Mouse (Mus musculus) hindbrain, postnatal 0 days (tissue): Measurements from ENCODE around the gene Sephs1. TPM values are rescaled to one million over a fixed set of nuclear protein-coding genes. Genes with fewer than 3 reads are reported as not detected.
A peak's percentile ranks its signal among the peaks of the same experiment; 100 is the strongest.

Source experiments
- ATAC-seq: fragments of 200-750 bp; cut with Nextera tagmentation; 2 replicates; pipeline ENCODE4 v1.8.0; 2017; ENCODE audit warnings: mild to moderate bottlenecking, moderate TSS enrichment, moderate library complexity
- DNase-seq: peaks from one replicate; pipeline ENCODE4 v3.0.0-alpha.2; 2015; ENCODE audit warnings: low spot score
- H3K27ac ChIP-seq: fragments of 300-500 bp; sonication (generic); 2 replicates; pipeline ENCODE4 v1.5.1; 2014; ENCODE audit warnings: mild to moderate bottlenecking
- H3K27me3 ChIP-seq: fragments of 300-500 bp; sonication (generic); 2 replicates; pipeline ENCODE4 v1.6.1; 2014; ENCODE audit warnings: low read length, mixed read lengths; ENCODE audit not compliant: insufficient read depth
- H3K36me3 ChIP-seq: fragments of 300-500 bp; sonication (generic); 2 replicates; pipeline ENCODE4 v1.6.1; 2014; ENCODE audit warnings: low read length, mixed read lengths; ENCODE audit not compliant: insufficient read depth
- H3K4me1 ChIP-seq: fragments of 300-500 bp; sonication (generic); 2 replicates; pipeline ENCODE4 v1.6.1; 2014; ENCODE audit warnings: antibody characterized with exemption, low read length, mixed read lengths; ENCODE audit not compliant: insufficient read depth
- H3K4me2 ChIP-seq: fragments of 300-500 bp; sonication (generic); 2 replicates; pipeline ENCODE4 v1.6.1; 2014; ENCODE audit warnings: low read depth, mild to moderate bottlenecking, low read length, moderate library complexity, mixed read lengths
- H3K4me3 ChIP-seq: fragments of 300-500 bp; sonication (generic); 2 replicates; pipeline ENCODE4 v1.5.1; 2014; ENCODE audit warnings: low read length
- H3K9ac ChIP-seq: fragments of 300-500 bp; sonication (generic); replicated peaks from 2 replicates; pipeline ENCODE4 v1.6.1; 2014; ENCODE audit warnings: mild to moderate bottlenecking, low read length, moderate library complexity, mixed read lengths
- H3K9me3 ChIP-seq: fragments of 300-500 bp; sonication (generic); 2 replicates; pipeline ENCODE4 v1.6.1; 2016; ENCODE audit warnings: low read length, mixed read lengths
- CTCF ChIP-seq: IDR thresholded peaks from 2 replicates; pipeline ENCODE4 v1.5.1; 2016; ENCODE audit warnings: antibody characterized with exemption, control low read depth, low read depth
- WGBS: fragments of 180-500 bp; shearing (Covaris S2); extraction: QIAGEN DNeasy Blood & Tissue Kit; methylation state at CpG from one replicate; pipeline ENCODE4 v1.1.7; 2014; 5-methylcytosine and 5-hydroxymethylcytosine counted together
- polyA plus RNA-seq: library from polyadenylated mRNA; unstranded; fragments of >200 nt; fragmentation: Nextera tagmentation; extraction: Ambion mirVana; gene quantifications from 2 replicates; pipeline ENCODE4 v1.2.1, GENCODE M21; 2015
- total RNA-seq: library from RNA; depleted of rRNA; stranded (reverse); fragments of >200 nt; gene quantifications from 2 replicates; pipeline ENCODE4 v1.2.3, GENCODE M21; 2014

Sephs1 gene
- total and polyA plus RNA-seq, 2 experiments from 2014 or later: 43.8 to 75.6 TPM

DNA sequence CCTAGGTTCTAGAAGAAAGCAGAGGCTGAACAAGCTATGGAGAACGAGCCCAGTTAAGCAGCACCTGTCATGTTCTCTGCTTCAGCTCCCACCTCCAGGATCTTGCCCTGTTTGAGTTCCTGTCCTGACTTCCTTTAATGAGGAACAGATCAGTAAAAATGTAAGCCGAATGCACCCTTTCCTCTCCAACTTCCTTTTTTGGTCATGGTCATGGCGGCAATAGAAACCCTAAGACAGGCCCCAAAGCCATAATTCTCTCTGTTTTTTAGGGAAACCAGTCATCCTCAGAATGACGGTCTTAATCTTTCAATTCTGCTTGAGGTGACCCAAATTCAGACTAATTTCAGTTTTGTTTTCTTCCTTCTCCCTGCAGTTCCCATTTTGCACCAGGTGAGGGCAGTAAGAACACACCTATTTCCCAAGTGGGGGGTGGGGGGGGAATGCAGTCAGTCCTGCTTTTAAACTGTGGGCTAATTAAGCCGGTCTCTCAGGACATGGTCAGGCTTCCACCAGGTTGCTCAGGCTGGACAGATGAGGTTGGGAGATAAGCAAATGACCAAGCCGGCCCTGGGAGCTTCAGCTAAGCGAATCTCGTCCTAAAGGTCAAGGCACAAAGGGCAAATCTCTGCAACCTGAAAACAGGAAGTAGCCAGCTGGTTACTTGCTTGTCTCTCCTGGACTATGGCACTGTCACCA lies 36.1 kb downstream of the Sephs1 start:
- DNase-seq: peak; percentile 73
- no peak overlapping the region for H3K4me3 ChIP-seq
- H3K27me3 ChIP-seq: no peaks in the 10 kb centered on the region
- peaks cover 8% of the 10 kb centered on the region; the same call in 1 of the 2 replicates for H3K4me1 ChIP-seq
- H3K27ac ChIP-seq: 0 out of 2 replicates have a peak overlapping the region, but pooled peaks have one; percentile 8
- H3K36me3 ChIP-seq: no peaks in the 10 kb centered on the region
- no peak for ATAC-seq
- peak overlapping the region; percentile 38; the same call in 1 of the 2 replicates for H3K4me2 ChIP-seq
- H3K9ac ChIP-seq: no peak overlapping the region
- no peaks in the 10 kb centered on the region for H3K9me3 ChIP-seq
- WGBS: 24% methylated on average over 8 of the region's 8 CpGs
- TF ChIP-seq CTCF: peak; percentile 93

GRCm38 (mm10) chr2:4918860-4919739 lies 37.7 kb downstream of the Sephs1 start, which contains the start of gene Phyh:
Phyh (plus strand) TSS chr2:4919019.
- peaks cover 8% of the 10 kb centered on the region; the same call in 1 of the 2 replicates for H3K4me1 ChIP-seq
- H3K36me3 ChIP-seq: no peaks in the 10 kb centered on the region
- H3K4me3 ChIP-seq: peak within 1 kb of the TSS; percentile 57
- peak within 1 kb of the TSS; percentile 83 for H3K9ac ChIP-seq
- no peaks in the 10 kb centered on the region for H3K9me3 ChIP-seq
- DNase-seq: peak; percentile 83
- no peaks in the 10 kb centered on the region for H3K27me3 ChIP-seq
- 9% methylated on average over 35 of the region's 35 CpGs for whole genome bisulfite sequencing
- peak; percentile 59 for TF ChIP-seq CTCF
- peak within 1 kb of the TSS; percentile 87 for H3K27ac ChIP-seq
- ATAC-seq: peak; percentile 94
- H3K4me2 ChIP-seq: peak within 1 kb of the TSS; percentile 93

DNA sequence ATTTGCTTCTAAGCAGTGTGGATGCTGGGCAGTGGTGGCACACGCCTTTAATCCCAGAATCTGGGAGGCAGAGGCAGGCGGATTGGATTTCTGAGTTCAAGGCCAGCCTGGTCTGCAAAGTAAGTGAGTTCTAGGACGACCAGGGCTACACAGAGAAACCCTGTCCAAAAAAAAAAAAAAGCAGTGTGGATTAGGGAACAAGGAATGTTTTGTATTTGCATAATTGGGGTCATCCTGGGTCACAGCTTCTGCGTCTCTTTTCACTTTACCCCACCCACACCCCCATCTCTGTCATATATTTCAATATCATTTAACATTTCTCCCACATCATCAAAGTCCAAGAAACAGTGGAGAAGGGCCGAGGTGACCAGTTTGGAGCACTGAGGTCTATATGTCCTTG lies 39.7 kb downstream of the Sephs1 start:
- Histone ChIP-seq H3K4me3 (no peak overlapping the region), H3K4me1 (peaks cover 8% of the 10 kb centered on the region; the same call in 1 of the 2 replicates), H3K9ac (no peak overlapping the region), H3K36me3 (no peaks in the 10 kb centered on the region), H3K4me2 (no peak overlapping the region), H3K9me3 (no peaks in the 10 kb centered on the region), H3K27me3 (no peaks in the 10 kb centered on the region), H3K27ac (no peak overlapping the region)
- 67% methylated on average over 5 of the region's 5 CpGs for WGBS
- no peak for DNase-seq
- no peak for ATAC-seq
- no peak for TF ChIP-seq CTCF

GRCm38 (mm10) chr2:4922476-4923164 lies 41.3 kb downstream of the Sephs1 start:
- Histone ChIP-seq H3K4me3 (no peak overlapping the region), H3K9me3 (no peaks in the 10 kb centered on the region), H3K4me2 (no peak overlapping the region), H3K36me3 (0 out of 2 replicates have a peak, but pooled peaks cover 3% of the 10 kb centered on the region), H3K9ac (no peak overlapping the region), H3K27ac (no peak overlapping the region), H3K4me1 (peaks cover 8% of the 10 kb centered on the region; the same call in 1 of the 2 replicates), H3K27me3 (no peaks in the 10 kb centered on the region)
- 68% methylated on average over 7 of the region's 7 CpGs for WGBS
- DNase-seq (no peak), ATAC-seq (no peak)
- TF ChIP-seq CTCF: no peak

DNA sequence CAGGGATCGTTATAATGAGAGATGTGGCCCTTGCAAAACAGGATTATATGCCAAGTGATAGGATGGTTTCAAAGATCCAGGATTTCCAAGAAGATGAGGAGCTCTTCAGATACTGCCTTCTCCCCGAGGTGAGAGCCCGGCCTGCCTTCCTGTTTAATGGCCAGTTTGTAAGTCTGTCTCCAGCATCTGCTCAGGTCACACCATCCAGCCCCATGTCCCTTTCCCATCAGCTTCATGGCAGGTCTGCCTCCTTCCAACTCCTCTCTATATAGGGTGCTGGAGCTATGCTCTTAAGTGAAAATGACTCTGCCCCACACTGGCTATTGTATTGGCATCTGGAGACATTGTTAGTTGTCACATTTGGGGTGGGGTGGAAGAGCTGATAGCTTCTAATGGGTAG lies 46.0 kb downstream of the Sephs1 start:
- 89% methylated on average over 3 of the region's 3 CpGs for WGBS
- H3K27ac ChIP-seq: no peak overlapping the region
- no peak overlapping the region for H3K4me3 ChIP-seq

DNA sequence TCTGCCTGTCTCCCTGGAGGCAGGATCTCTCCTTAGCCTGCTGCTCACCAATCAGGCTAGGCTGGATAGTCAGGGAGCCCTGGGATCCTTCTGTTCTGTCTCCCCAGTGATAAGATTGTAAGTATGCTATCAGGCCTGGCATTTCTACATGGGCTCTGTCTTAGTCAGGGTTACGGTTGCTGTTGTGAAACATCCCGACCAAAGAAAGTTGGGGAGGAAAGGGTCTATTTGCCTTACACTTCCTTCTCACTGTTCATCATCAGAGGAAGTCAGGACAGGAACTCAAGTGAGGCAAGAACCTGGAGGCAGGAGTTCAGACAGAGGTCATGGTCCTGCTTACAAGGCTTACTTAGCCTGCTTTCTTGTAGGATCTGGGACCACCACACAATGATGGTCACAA lies 47.9 kb downstream of the Sephs1 start:
- Histone ChIP-seq H3K36me3 (peaks cover 29% of the 10 kb centered on the region; the same call in 1 of the 2 replicates), H3K4me1 (no peaks in the 10 kb centered on the region), H3K4me2 (no peak overlapping the region), H3K9me3 (no peaks in the 10 kb centered on the region), H3K9ac (no peak overlapping the region), H3K27ac (no peak overlapping the region), H3K4me3 (no peak overlapping the region), H3K27me3 (no peaks in the 10 kb centered on the region)
- ATAC-seq (no peak), DNase-seq (no peak)
- WGBS: 88% methylated on average over 2 of the region's 2 CpGs
- no peak for TF ChIP-seq CTCF

More for the DNA sequence above, 46.0 kb downstream of the Sephs1 start:
- Histone ChIP-seq H3K9me3 (no peaks in the 10 kb centered on the region), H3K27me3 (no peaks in the 10 kb centered on the region), H3K9ac (no peak overlapping the region), H3K4me2 (no peak overlapping the region), H3K36me3 (peaks cover 29% of the 10 kb centered on the region; the same call in 1 of the 2 replicates), H3K4me1 (no peaks in the 10 kb centered on the region)
- ATAC-seq (no peak), DNase-seq (no peak)
- TF ChIP-seq CTCF: no peak
